Mouse (Mus musculus): ENCODE data around the gene Lysmd2. TPM values are rescaled to one million over a fixed set of nuclear protein-coding genes. Genes with fewer than 3 reads are reported as not detected.
"Not testable (repeated sequence)": the region's sequence is repeated elsewhere in the genome, so short reads cannot be mapped to it uniquely, and the experiment has no call there.

Lysmd2 gene
- total RNA-seq (2021) = 14.8 and 19.0 TPM in 2 replicates
- long read RNA-seq, transcript Lysmd2-201 (3 exons, 1,189 nt) = major isoform, 27 of 30 reads
- long read RNA-seq, partial matches to known transcripts = 0 of 30 reads
- long read RNA-seq, other reads (novel, unspliced or antisense) = 3 of 30 reads

- peak; percentile 87 for DNase-seq
Observed at GRCm38 (mm10) chr9:75625556-75626307, at the start of gene Lysmd2. Gene Lysmd2 (plus strand): TSS chr9:75625741.

GRCm38 (mm10) chr9:75579321-75579720 lies 46.2 kb upstream of the Lysmd2 start:
- DNase-seq = no peak

GRCm38 (mm10) chr9:75581694-75582350 lies 43.7 kb upstream of the Lysmd2 start:
- DNase-seq = no peak

GRCm38 (mm10) chr9:75589850-75590790 lies 35.4 kb upstream of the Lysmd2 start:
- no peak for DNase-seq

- no peak for DNase-seq
Observed at GRCm38 (mm10) chr9:75593481-75593880, 32.1 kb upstream of the Lysmd2 start.

- DNase-seq = no peak
Observed at GRCm38 (mm10) chr9:75597036-75597435, 28.5 kb upstream of the Lysmd2 start.

GRCm38 (mm10) chr9:75597596-75597995 lies 27.9 kb upstream of the Lysmd2 start:
- no peak for DNase-seq

GRCm38 (mm10) chr9:75599191-75599841 lies 26.2 kb upstream of the Lysmd2 start:
- peak; percentile 6 for DNase-seq

- DNase-seq = no peak
Observed at GRCm38 (mm10) chr9:75600166-75600934, 25.2 kb upstream of the Lysmd2 start.

GRCm38 (mm10) chr9:75601510-75601909 lies 24.0 kb upstream of the Lysmd2 start:
- DNase-seq = no peak

GRCm38 (mm10) chr9:75607496-75607895 lies 18.0 kb upstream of the Lysmd2 start:
- DNase-seq = no peak

- no peak for DNase-seq
Observed at GRCm38 (mm10) chr9:75609505-75609904, 16.0 kb upstream of the Lysmd2 start.

- DNase-seq = no peak
Observed at GRCm38 (mm10) chr9:75609965-75610364, 15.6 kb upstream of the Lysmd2 start.

GRCm38 (mm10) chr9:75610571-75611493 lies 14.7 kb upstream of the Lysmd2 start, which contains the start of gene Tmod2:
Gene Tmod2 (minus strand): TSS chr9:75611325.
- DNase-seq = peak; percentile 55

- DNase-seq = no peak
Observed at GRCm38 (mm10) chr9:75616560-75616959, 9.0 kb upstream of the Lysmd2 start.

- no peak for DNase-seq
Observed at GRCm38 (mm10) chr9:75618836-75619400, 6.6 kb upstream of the Lysmd2 start.

GRCm38 (mm10) chr9:75619761-75620160 lies 5.8 kb upstream of the Lysmd2 start:
- not testable (repeated sequence) for DNase-seq

GRCm38 (mm10) chr9:75621428-75621827 lies 4.1 kb upstream of the Lysmd2 start:
- DNase-seq = no peak

- no peak for DNase-seq
Observed at GRCm38 (mm10) chr9:75624983-75625555, 472 bp upstream of the Lysmd2 start.
